Mouse (Mus musculus) testis, adult 2 months (tissue): ENCODE measurements around the gene Fcgr3. TPM values are rescaled to one million over a fixed set of nuclear protein-coding genes. Genes with fewer than 3 reads are reported as not detected.

Experiments used
- H3K27ac ChIP-seq: fragments of 200-500 bp; 2 replicates; pipeline ENCODE4 v1.5.1; 2012; ENCODE audit warnings: low read depth, low read length; ENCODE audit not compliant: control insufficient read depth, insufficient read depth
- H3K27me3 ChIP-seq: fragments of 200-500 bp; 2 replicates; pipeline ENCODE4 v1.6.1; 2012; ENCODE audit warnings: mild to moderate bottlenecking, low read length, moderate library complexity; ENCODE audit not compliant: control insufficient read depth, insufficient read depth
- H3K36me3 ChIP-seq: fragments of 200-500 bp; 2 replicates; pipeline ENCODE4 v1.6.1; 2012; ENCODE audit warnings: mild to moderate bottlenecking, low read length; ENCODE audit not compliant: control insufficient read depth, insufficient read depth
- H3K4me1 ChIP-seq: fragments of 200-500 bp; 2 replicates; pipeline ENCODE4 v1.6.1; 2012; ENCODE audit warnings: low read length; ENCODE audit not compliant: control insufficient read depth, insufficient read depth
- H3K4me3 ChIP-seq: fragments of 200-500 bp; 2 replicates; pipeline ENCODE4 v1.5.1; 2012; ENCODE audit warnings: low read depth, mild to moderate bottlenecking, low read length, moderate library complexity, mixed read lengths; ENCODE audit not compliant: control insufficient read depth
- CTCF ChIP-seq: fragments of 200-500 bp; IDR thresholded peaks from 2 replicates; pipeline ENCODE4 v1.5.1; 2012; ENCODE audit warnings: low read depth, mild to moderate bottlenecking, inconsistent platforms, low read length, moderate library complexity; ENCODE audit not compliant: control insufficient read depth, insufficient read depth, insufficient replicate concordance
- POLR2A ChIP-seq: fragments of 200-500 bp; IDR thresholded peaks from 2 replicates; pipeline ENCODE4 v1.6.1; 2012; ENCODE audit warnings: low read depth, mild to moderate bottlenecking, inconsistent platforms, low read length, moderate library complexity; ENCODE audit not compliant: control insufficient read depth
- polyA plus RNA-seq: library from polyadenylated mRNA; depleted of rRNA; stranded (reverse); fragments of >200 nt; gene quantifications from 2 replicates; pipeline ENCODE4 v1.2.3, GENCODE M21; 2012

Fcgr3 gene
- polyA plus RNA-seq, 1 experiment, result 30.9 TPM

DNA sequence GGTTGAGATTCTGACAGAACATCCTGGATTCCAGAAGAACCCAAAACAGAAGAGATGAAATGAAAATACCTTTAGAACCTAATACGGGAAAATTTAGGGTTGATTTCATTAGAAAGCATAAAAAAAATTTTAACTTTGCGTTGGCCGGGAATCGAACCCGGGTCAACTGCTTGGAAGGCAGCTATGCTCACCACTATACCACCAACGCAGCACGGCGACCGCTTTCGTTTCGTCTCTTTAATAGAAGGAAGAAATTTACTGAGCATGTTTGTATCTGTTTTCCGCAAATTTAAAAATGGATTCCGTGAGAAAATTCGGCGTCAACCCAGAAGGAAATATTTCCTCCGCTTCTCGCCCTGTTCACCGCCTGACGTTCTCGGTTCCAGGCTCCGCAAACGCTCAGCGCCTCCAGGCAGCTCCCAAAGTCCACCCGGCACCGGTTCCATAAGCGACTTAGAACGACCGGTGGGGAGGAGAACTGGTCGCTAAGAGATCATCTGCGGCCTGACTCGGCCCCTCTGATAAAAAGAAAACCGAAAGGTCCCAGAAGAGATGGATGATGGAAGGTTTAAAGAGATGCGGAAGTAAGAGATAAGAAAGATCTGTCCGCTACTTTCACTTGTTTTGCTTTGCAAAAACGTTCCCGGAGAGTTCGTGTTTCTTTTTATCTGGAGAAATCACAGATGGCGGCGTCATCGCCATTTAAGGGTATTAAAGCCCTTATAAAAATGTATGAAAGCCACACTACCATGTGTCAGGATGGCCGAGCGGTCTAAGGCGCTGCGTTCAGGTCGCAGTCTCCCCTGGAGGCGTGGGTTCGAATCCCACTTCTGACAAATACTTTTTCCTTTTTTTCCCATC lies 26.6 kb downstream of the Fcgr3 start:
- H3K27me3 ChIP-seq, result no peaks in the 10 kb centered on the region
- TF ChIP-seq POLR2A (no peak), CTCF (no peak)
- H3K27ac ChIP-seq, result peak overlapping the region; percentile 93

DNA sequence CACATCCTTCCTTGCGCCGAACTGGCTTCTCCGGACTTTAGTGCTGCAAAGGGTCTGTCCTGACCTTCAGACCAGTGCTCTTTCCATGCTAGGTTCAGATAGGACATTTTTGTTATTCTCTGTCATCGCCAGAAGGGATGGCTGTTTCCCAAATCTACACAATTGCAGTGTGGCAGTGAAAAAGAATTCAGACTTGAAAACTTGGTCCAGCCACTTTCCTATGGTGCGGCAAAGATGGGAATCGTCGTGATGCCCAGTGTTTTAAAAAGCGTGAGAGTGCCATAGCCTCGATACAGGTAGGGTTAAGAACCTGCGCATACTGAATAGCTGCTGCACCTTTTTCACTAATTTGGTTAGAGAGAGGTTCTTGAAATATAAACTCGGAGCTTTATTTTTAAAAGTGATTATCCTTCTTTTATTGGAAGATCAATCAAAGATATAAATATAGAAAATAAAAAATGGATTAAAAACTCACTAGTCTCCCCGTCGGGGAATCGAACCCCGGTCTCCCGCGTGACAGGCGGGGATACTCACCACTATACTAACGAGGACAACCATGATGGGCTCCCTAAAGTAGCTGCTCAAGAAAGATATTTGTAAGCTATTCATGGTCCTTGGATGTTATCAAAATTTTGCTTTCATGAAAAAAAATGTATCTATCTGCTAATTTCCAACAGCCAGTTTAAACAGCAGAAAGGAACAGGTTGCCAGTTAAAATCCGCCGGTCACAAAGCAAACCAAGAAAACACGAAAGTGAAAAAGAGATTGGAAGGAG lies 28.0 kb downstream of the Fcgr3 start:
- Histone ChIP-seq H3K27ac (no peak overlapping the region), H3K36me3 (no peaks in the 10 kb centered on the region), H3K4me1 (peaks cover 11% of the 10 kb centered on the region), H3K27me3 (no peaks in the 10 kb centered on the region), H3K4me3 (no peak overlapping the region)
- TF ChIP-seq POLR2A (no peak), CTCF (no peak)

More for the DNA sequence above, 26.6 kb downstream of the Fcgr3 start:
- Histone ChIP-seq H3K36me3 (no peaks in the 10 kb centered on the region), H3K4me1 (peaks cover 6% of the 10 kb centered on the region; the same call in 1 of the 2 replicates), H3K4me3 (peak overlapping the region; percentile 99)

GRCm38 (mm10) chr1:171035611-171036010 lies 29.1 kb downstream of the Fcgr3 start:
- Histone ChIP-seq H3K4me1 (peaks cover 11% of the 10 kb centered on the region), H3K27me3 (no peaks in the 10 kb centered on the region), H3K4me3 (no peak overlapping the region), H3K36me3 (no peaks in the 10 kb centered on the region), H3K27ac (no peak overlapping the region)
- TF ChIP-seq POLR2A (no peak), CTCF (no peak)

DNA sequence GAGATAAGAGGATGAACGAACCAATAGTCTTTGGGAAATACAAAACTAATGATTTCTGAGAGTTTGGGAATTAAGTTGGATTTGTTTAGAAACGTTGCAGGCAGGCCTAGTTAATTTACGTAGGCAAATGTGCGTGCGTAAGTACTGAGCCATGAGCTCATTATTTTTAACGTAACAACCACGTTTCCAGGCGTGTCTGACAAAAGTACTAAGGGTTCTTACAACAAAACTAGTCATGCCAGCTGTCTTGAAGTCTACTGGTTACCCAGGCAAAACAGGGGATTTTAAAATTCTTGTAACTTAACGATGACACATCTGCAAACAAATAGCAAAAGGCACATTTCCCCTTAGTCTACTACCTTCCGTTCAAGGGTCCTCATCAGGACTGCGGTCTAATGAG lies 30.5 kb downstream of the Fcgr3 start:
- no peaks in the 10 kb centered on the region for H3K27me3 ChIP-seq
- TF ChIP-seq CTCF (no peak), POLR2A (no peak)
- H3K4me3 ChIP-seq, result no peak overlapping the region
- H3K36me3 ChIP-seq, result no peaks in the 10 kb centered on the region
- H3K4me1 ChIP-seq, result peaks cover 11% of the 10 kb centered on the region
- no peak overlapping the region for H3K27ac ChIP-seq

GRCm38 (mm10) chr1:171033756-171034155 lies 31.0 kb downstream of the Fcgr3 start:
- H3K27me3 ChIP-seq, result no peaks in the 10 kb centered on the region
- H3K36me3 ChIP-seq, result no peaks in the 10 kb centered on the region
- peak overlapping the region; percentile 80 for H3K4me3 ChIP-seq
- no peak overlapping the region for H3K27ac ChIP-seq
- H3K4me1 ChIP-seq, result peaks cover 11% of the 10 kb centered on the region
- TF ChIP-seq POLR2A (no peak), CTCF (no peak)

DNA sequence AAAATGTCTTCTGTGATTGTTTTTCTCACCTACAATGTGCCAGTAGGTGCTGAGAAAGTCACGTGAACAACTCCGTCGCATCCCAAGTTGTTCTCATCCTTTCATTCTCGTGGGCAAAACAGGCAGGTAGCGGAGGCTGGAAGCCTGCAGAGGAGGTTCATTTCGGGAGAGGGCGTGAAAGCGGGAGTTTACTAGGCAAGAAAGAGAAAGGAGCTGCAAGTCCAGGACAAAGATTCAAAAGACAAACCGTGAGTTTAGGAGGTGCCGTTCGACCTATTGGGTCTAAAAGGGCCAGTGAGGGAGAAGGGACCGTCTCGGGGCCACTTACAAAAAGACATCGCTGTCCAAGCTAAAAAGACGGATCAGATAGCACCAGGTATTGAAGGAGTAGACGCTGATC lies 31.5 kb downstream of the Fcgr3 start:
- H3K4me3 ChIP-seq, result peak overlapping the region; percentile 80
- TF ChIP-seq POLR2A (no peak), CTCF (no peak)
- no peaks in the 10 kb centered on the region for H3K27me3 ChIP-seq
- no peaks in the 10 kb centered on the region for H3K36me3 ChIP-seq
- H3K27ac ChIP-seq, result no peak overlapping the region
- peaks cover 11% of the 10 kb centered on the region for H3K4me1 ChIP-seq

GRCm38 (mm10) chr1:171032691-171033090 lies 32.0 kb downstream of the Fcgr3 start:
- no peaks in the 10 kb centered on the region for H3K27me3 ChIP-seq
- TF ChIP-seq POLR2A (no peak), CTCF (no peak)
- peaks cover 11% of the 10 kb centered on the region for H3K4me1 ChIP-seq

More at GRCm38 (mm10) chr1:171032691-171033090, 32.0 kb downstream of the Fcgr3 start:
- no peaks in the 10 kb centered on the region for H3K36me3 ChIP-seq
- H3K4me3 ChIP-seq, result peak overlapping the region; percentile 80
- H3K27ac ChIP-seq, result no peak overlapping the region
